Mouse (Mus musculus) myocyte (in vitro differentiated cells): ENCODE measurements around the gene Defb29. TPM values are rescaled to one million over a fixed set of nuclear protein-coding genes. Genes with fewer than 3 reads are reported as not detected.

Experiments
- H3K27me3 ChIP-seq: one replicate; pipeline ENCODE4 v1.6.1; 2011; ENCODE audit not compliant: control insufficient read depth, insufficient read depth, insufficient read length
- H3K36me3 ChIP-seq: one replicate; pipeline ENCODE4 v1.6.1; 2011; ENCODE audit not compliant: control insufficient read depth, insufficient read depth
- H3K4me2 ChIP-seq: one replicate; pipeline ENCODE4 v1.6.1; 2011; ENCODE audit warnings: low read depth, control low read depth
- H3K4me3 ChIP-seq: one replicate; pipeline ENCODE4 v1.5.1; 2011; ENCODE audit warnings: mild to moderate bottlenecking, control low read depth, moderate library complexity
- H3K79me2 ChIP-seq: one replicate; pipeline ENCODE4 v1.6.1; 2011; ENCODE audit not compliant: control insufficient read depth, insufficient read depth
- H3ac ChIP-seq: one replicate; pipeline ENCODE4 v1.6.1; 2011; ENCODE audit not compliant: control insufficient read depth, insufficient read length
- CEBPB ChIP-seq: IDR thresholded peaks from 2 replicates; pipeline ENCODE4 v1.6.1; 2011; ENCODE audit warnings: mild to moderate bottlenecking, moderate library complexity; ENCODE audit not compliant: poor library complexity, insufficient read depth, severe bottlenecking
- E2F4 ChIP-seq: IDR thresholded peaks from one replicate; pipeline ENCODE4 v1.6.1; 2011; ENCODE audit warnings: mild to moderate bottlenecking, control low read depth, moderate library complexity; ENCODE audit not compliant: insufficient read depth
- MAX ChIP-seq: IDR thresholded peaks from one replicate; pipeline ENCODE4 v1.6.1; 2011; ENCODE audit warnings: low read depth, mild to moderate bottlenecking, control low read depth
- MYOD1 ChIP-seq, 3 experiments: IDR thresholded peaks; one replicate each; pipeline ENCODE4 v1.6.1; 2011; ENCODE audit warnings: control low read depth in 2 of 3, low read depth in 2 of 3, mild to moderate bottlenecking in 2 of 3, moderate library complexity in 1 of 3; ENCODE audit not compliant: insufficient read length in 2 of 3, control insufficient read depth in 1 of 3
- MYOG ChIP-seq, 3 experiments: IDR thresholded peaks; one replicate each; pipeline ENCODE4 v1.6.1; 2011; ENCODE audit warnings: control low read depth in 2 of 3, low read depth in 2 of 3, mild to moderate bottlenecking in 2 of 3; ENCODE audit not compliant: insufficient read length in 2 of 3, control insufficient read depth in 1 of 3, insufficient read depth in 1 of 3
- POLR2A ChIP-seq: IDR thresholded peaks from one replicate; pipeline ENCODE4 v1.6.1; 2011; ENCODE audit warnings: low read depth, mild to moderate bottlenecking, control low read depth, moderate library complexity; ENCODE audit not compliant: insufficient read length
- POLR2AphosphoS2 ChIP-seq: IDR thresholded peaks from one replicate; pipeline ENCODE4 v1.6.1; 2011; ENCODE audit warnings: low read depth, control low read depth; ENCODE audit not compliant: insufficient read length
- REST ChIP-seq: IDR thresholded peaks from one replicate; pipeline ENCODE4 v1.6.1; 2011; ENCODE audit warnings: mild to moderate bottlenecking, control low read depth, moderate library complexity; ENCODE audit not compliant: insufficient read depth, insufficient read length
- SRF ChIP-seq: IDR thresholded peaks from one replicate; pipeline ENCODE4 v1.6.1; 2011; ENCODE audit warnings: low read depth; ENCODE audit not compliant: control insufficient read depth, insufficient read length
- TCF12 ChIP-seq: IDR thresholded peaks from one replicate; pipeline ENCODE4 v1.6.1; 2011; ENCODE audit warnings: mild to moderate bottlenecking, control low read depth; ENCODE audit not compliant: poor library complexity, insufficient read depth, severe bottlenecking
- TCF3 ChIP-seq: IDR thresholded peaks from one replicate; pipeline ENCODE4 v1.6.1; 2011; ENCODE audit warnings: low read depth, control low read depth; ENCODE audit not compliant: insufficient read length
- USF1 ChIP-seq: IDR thresholded peaks from one replicate; pipeline ENCODE4 v1.6.1; 2011; ENCODE audit warnings: low read depth, mild to moderate bottlenecking, control low read depth, moderate library complexity
- polyA plus RNA-seq: library from polyadenylated mRNA; unstranded; fragments of >200 nt; fragmentation: generic; extraction: Trizol; gene quantifications from one replicate; pipeline ENCODE4 v1.2.1, GENCODE M21; 2012; ENCODE audit warnings: missing spikeins

The Defb29 gene
- polyA plus RNA-seq, 1 experiment: not detected

- H3K79me2 ChIP-seq: no peaks in the 10 kb centered on the region
- H3K4me3 ChIP-seq: no peak overlapping the region
- H3K36me3 ChIP-seq: no peaks in the 10 kb centered on the region
- peaks cover 6% of the 10 kb centered on the region for H3K27me3 ChIP-seq
- TF ChIP-seq MYOD1 (IDR thresholded peaks at IDR 0.05; ENCODE audit: control insufficient read depth in 1 of 3, insufficient read length in 2 of 3, low read depth in 2 of 3): no peak
- TF ChIP-seq CEBPB: no peak
- TF ChIP-seq POLR2AphosphoS2: no peak
- no peak for TF ChIP-seq USF1
- TF ChIP-seq MAX: no peak
- TF ChIP-seq MYOG (IDR thresholded peaks at IDR 0.05; ENCODE audit: control insufficient read depth in 1 of 3, insufficient read depth in 1 of 3, insufficient read length in 2 of 3, low read depth in 2 of 3): no peak
- TF ChIP-seq TCF3: no peak
- no peak for TF ChIP-seq REST
- TF ChIP-seq TCF12: no peak
- TF ChIP-seq POLR2A: no peak
- TF ChIP-seq E2F4: no peak
- no peak for TF ChIP-seq SRF
- H3K4me2 ChIP-seq: no peak overlapping the region
- H3ac ChIP-seq: no peak overlapping the region
These were observed 30.0 kb upstream of the Defb29 start for GRCm38 (mm10) chr2:152569881-152570280.

GRCm38 (mm10) chr2:152569038-152569437 is 29.1 kb upstream of the Defb29 start, which contains the start of gene Gm17416:
Gm17416 (plus strand) TSS chr2:152569338.
- TF ChIP-seq POLR2AphosphoS2: no peak
- no peak for TF ChIP-seq TCF3
- TF ChIP-seq POLR2A: no peak
- no peak for TF ChIP-seq E2F4
- TF ChIP-seq CEBPB: no peak
- H3K27me3 ChIP-seq: peaks cover 3% of the 10 kb centered on the region
- no peak within 1 kb of the TSS for H3ac ChIP-seq
- H3K79me2 ChIP-seq: no peaks in the 10 kb centered on the region
- no peak within 1 kb of the TSS for H3K4me3 ChIP-seq
- H3K36me3 ChIP-seq: no peaks in the 10 kb centered on the region
- H3K4me2 ChIP-seq: no peak within 1 kb of the TSS

GRCm38 (mm10) chr2:152556655-152557054 is 16.8 kb upstream of the Defb29 start:
- H3K79me2 ChIP-seq: no peaks in the 10 kb centered on the region
- H3K4me2 ChIP-seq: no peak overlapping the region
- no peak overlapping the region for H3K4me3 ChIP-seq
- TF ChIP-seq E2F4: no peak
- H3K36me3 ChIP-seq: no peaks in the 10 kb centered on the region
- H3ac ChIP-seq: no peak overlapping the region
- H3K27me3 ChIP-seq: peaks cover 12% of the 10 kb centered on the region

GRCm38 (mm10) chr2:152553774-152554423 is 14.0 kb upstream of the Defb29 start:
- Histone ChIP-seq H3K36me3 (no peaks in the 10 kb centered on the region), H3K4me2 (peak overlapping the region; percentile 72), H3ac (no peak overlapping the region), H3K4me3 (no peak overlapping the region), H3K27me3 (peaks cover 21% of the 10 kb centered on the region), H3K79me2 (no peaks in the 10 kb centered on the region)
- no peak for TF ChIP-seq TCF3
- no peak for TF ChIP-seq MYOG (IDR thresholded peaks at IDR 0.05; ENCODE audit: control insufficient read depth in 1 of 3, insufficient read depth in 1 of 3, insufficient read length in 2 of 3, low read depth in 2 of 3)
- TF ChIP-seq POLR2AphosphoS2: no peak
- TF ChIP-seq MYOD1 (IDR thresholded peaks at IDR 0.05; ENCODE audit: control insufficient read depth in 1 of 3, insufficient read length in 2 of 3, low read depth in 2 of 3): no peak

- Histone ChIP-seq H3K4me3 (no peak overlapping the region), H3K4me2 (no peak overlapping the region), H3K36me3 (no peaks in the 10 kb centered on the region), H3K27me3 (peaks cover 29% of the 10 kb centered on the region), H3K79me2 (no peaks in the 10 kb centered on the region), H3ac (no peak overlapping the region)
- no peak for TF ChIP-seq POLR2A
- no peak for TF ChIP-seq POLR2AphosphoS2
- no peak for TF ChIP-seq TCF12
- no peak for TF ChIP-seq REST
- TF ChIP-seq MYOD1 (IDR thresholded peaks at IDR 0.05; ENCODE audit: control insufficient read depth in 1 of 3, insufficient read length in 2 of 3, low read depth in 2 of 3): no peak
- TF ChIP-seq USF1: no peak
- TF ChIP-seq MAX: no peak
- TF ChIP-seq CEBPB: no peak
- TF ChIP-seq E2F4: no peak
- TF ChIP-seq TCF3: no peak
- no peak for TF ChIP-seq MYOG (IDR thresholded peaks at IDR 0.05; ENCODE audit: control insufficient read depth in 1 of 3, insufficient read depth in 1 of 3, insufficient read length in 2 of 3, low read depth in 2 of 3)
- TF ChIP-seq SRF: no peak
These were observed 8.2 kb upstream of the Defb29 start for GRCm38 (mm10) chr2:152548124-152548523.
